Mouse (Mus musculus) heart, postnatal 0 days (tissue): ENCODE results near the gene Pard3b. TPM values are rescaled to one million over a fixed set of nuclear protein-coding genes. Genes with fewer than 3 reads are reported as not detected.

Experiments
- ATAC-seq: fragments of 200-750 bp; cut with Nextera tagmentation; 2 replicates; pipeline ENCODE4 v1.8.0; 2017; ENCODE audit warnings: low read depth, moderate number of reproducible peaks, moderate library complexity; ENCODE audit not compliant: insufficient read depth
- DNase-seq: peaks from one replicate; pipeline ENCODE4 v3.0.0-alpha.2; 2016; ENCODE audit warnings: low spot score
- H3K27ac ChIP-seq: fragments of 300-500 bp; sonication (generic); 2 replicates; pipeline ENCODE4 v1.5.1; 2014; ENCODE audit warnings: low read depth, mild to moderate bottlenecking
- H3K27me3 ChIP-seq: fragments of 300-500 bp; sonication (generic); 2 replicates; pipeline ENCODE4 v1.6.1; 2014; ENCODE audit warnings: low read length, mixed read lengths; ENCODE audit not compliant: control insufficient read depth, insufficient read depth
- H3K36me3 ChIP-seq: fragments of 300-500 bp; sonication (generic); replicated peaks from 2 replicates; pipeline ENCODE4 v1.6.1; 2014; ENCODE audit warnings: low read length, mixed read lengths; ENCODE audit not compliant: control insufficient read depth, insufficient read depth
- H3K4me1 ChIP-seq: fragments of 300-500 bp; sonication (generic); 2 replicates; pipeline ENCODE4 v1.6.1; 2014; ENCODE audit warnings: antibody characterized with exemption; ENCODE audit not compliant: control insufficient read depth, insufficient read depth
- H3K4me2 ChIP-seq: fragments of 300-500 bp; sonication (generic); 2 replicates; pipeline ENCODE4 v1.6.1; 2014; ENCODE audit warnings: low read depth, mild to moderate bottlenecking, low read length, moderate library complexity
- H3K4me3 ChIP-seq: fragments of 300-500 bp; sonication (generic); 2 replicates; pipeline ENCODE4 v1.5.1; 2014; ENCODE audit warnings: low read depth, low read length
- H3K9ac ChIP-seq: fragments of 300-500 bp; sonication (generic); replicated peaks from 2 replicates; pipeline ENCODE4 v1.6.1; 2014; ENCODE audit warnings: low read depth, low read length, mixed read lengths
- H3K9me3 ChIP-seq: fragments of 300-500 bp; sonication (generic); replicated peaks from 2 replicates; pipeline ENCODE4 v1.6.1; 2016; ENCODE audit warnings: low read length; ENCODE audit not compliant: control insufficient read depth
- CTCF ChIP-seq: IDR thresholded peaks from 2 replicates; pipeline ENCODE4 v1.5.1; 2016; ENCODE audit warnings: antibody characterized with exemption, control low read depth, low read depth
- EP300 ChIP-seq: IDR thresholded peaks from 2 replicates; pipeline ENCODE4 v1.6.1; 2016; ENCODE audit warnings: antibody characterized with exemption, low read depth
- WGBS: fragments of 180-500 bp; shearing (Covaris S2); extraction: QIAGEN DNeasy Blood & Tissue Kit; methylation state at CpG from one replicate; pipeline ENCODE4 v1.1.7; 2014; 5-methylcytosine and 5-hydroxymethylcytosine counted together
- polyA plus RNA-seq: library from polyadenylated mRNA; unstranded; fragments of >200 nt; fragmentation: Nextera tagmentation; extraction: Ambion mirVana; gene quantifications from 2 replicates; pipeline ENCODE4 v1.2.1, GENCODE M21; 2015
- total RNA-seq: library from RNA; depleted of rRNA; stranded (reverse); fragments of >200 nt; gene quantifications from 2 replicates; pipeline ENCODE4 v1.2.3, GENCODE M21; 2014; ENCODE audit warnings: low replicate concordance

Pard3b gene
- total and polyA plus RNA-seq, 2 experiments from 2014 or later = 8.4 to 8.9 TPM

DNA sequence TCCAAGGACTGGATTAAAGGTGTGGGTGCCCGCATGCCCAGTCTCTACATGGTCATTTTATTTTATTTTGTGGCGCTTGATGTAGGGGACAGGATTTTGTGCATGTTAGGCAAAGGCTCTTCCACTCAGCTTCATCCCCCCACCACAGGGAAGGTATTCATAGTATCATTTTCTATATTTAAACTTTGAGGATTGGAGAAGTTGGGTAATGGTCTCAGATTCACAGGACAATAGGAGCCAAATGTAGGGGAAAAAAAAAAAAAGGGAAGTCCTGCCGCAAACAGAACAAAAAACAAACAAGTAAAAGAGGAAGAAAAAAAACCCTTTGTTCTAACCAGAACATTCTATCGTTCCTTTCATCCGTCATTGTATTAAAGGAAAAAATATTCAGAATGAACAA is 590.5 kb downstream of the Pard3b start:
- ATAC-seq (no peak), DNase-seq (no peak)
- H3K4me2 ChIP-seq = no peak overlapping the region
- H3K4me3 ChIP-seq = no peak overlapping the region
- no peaks in the 10 kb centered on the region for H3K27me3 ChIP-seq
- H3K9me3 ChIP-seq = no peaks in the 10 kb centered on the region; the same call in 1 of the 2 replicates
- no peak overlapping the region for H3K9ac ChIP-seq
- WGBS = 80% methylated on average over 5 of the region's 5 CpGs
- H3K36me3 ChIP-seq = no peaks in the 10 kb centered on the region
- no peak overlapping the region for H3K27ac ChIP-seq
- H3K4me1 ChIP-seq = no peaks in the 10 kb centered on the region
- TF ChIP-seq CTCF = no peak
- no peak for TF ChIP-seq EP300

DNA sequence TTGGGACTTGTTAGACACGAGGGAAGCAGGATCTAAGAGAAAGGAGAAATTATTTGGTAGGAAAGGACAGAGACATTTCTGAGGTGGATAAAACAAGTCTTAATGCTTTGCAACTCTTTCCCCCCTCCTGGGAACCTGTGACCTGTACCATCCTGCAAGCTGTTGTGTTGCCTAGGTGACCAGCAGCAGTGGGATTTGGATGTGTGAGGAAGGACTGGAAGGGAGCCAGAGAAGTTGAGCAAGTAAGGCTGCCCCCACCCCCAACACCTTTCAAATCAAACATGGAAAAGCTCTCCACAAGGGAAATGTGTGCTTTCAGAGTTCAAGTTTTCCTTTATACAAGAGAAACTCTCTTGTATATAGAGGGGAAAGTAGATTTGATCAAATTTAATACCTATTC is 595.4 kb downstream of the Pard3b start:
- no peak overlapping the region for H3K4me2 ChIP-seq
- H3K9ac ChIP-seq = no peak overlapping the region
- no peaks in the 10 kb centered on the region for H3K4me1 ChIP-seq
- H3K27me3 ChIP-seq = no peaks in the 10 kb centered on the region
- TF ChIP-seq CTCF = no peak
- TF ChIP-seq EP300 = no peak
- no peak overlapping the region for H3K27ac ChIP-seq
- no peak overlapping the region for H3K4me3 ChIP-seq
- WGBS = 52% methylated on average over 1 of the region's 1 CpGs
- no peak for DNase-seq
- H3K36me3 ChIP-seq = no peaks in the 10 kb centered on the region
- no peak for ATAC-seq
- H3K9me3 ChIP-seq = no peaks in the 10 kb centered on the region; the same call in 1 of the 2 replicates

DNA sequence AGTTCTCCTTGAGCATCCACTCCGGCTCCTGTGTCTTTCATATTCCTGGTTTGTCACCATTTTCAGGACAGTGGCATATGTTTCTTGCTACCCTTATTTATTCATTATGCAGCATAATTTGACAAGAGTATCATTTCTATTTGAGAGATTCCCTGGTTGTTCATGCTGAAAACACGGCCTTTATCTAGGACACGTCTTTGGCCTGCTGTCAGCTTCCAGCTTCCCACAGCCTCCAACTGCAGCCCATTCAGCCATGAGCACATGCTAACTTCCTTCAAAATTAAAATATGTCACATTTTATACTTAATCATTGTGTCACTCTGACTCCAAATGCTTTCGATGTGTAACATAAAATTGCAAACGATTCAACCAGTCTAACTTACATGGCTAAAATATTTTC is 596.5 kb downstream of the Pard3b start:
- H3K27me3 ChIP-seq = no peaks in the 10 kb centered on the region
- H3K4me3 ChIP-seq = no peak overlapping the region
- H3K9ac ChIP-seq = no peak overlapping the region
- no peak overlapping the region for H3K4me2 ChIP-seq
- H3K9me3 ChIP-seq = no peaks in the 10 kb centered on the region; the same call in 1 of the 2 replicates
- ATAC-seq (no peak), DNase-seq (no peak)
- TF ChIP-seq CTCF (no peak), EP300 (no peak)
- 76% methylated on average over 5 of the region's 5 CpGs for WGBS
- no peak overlapping the region for H3K27ac ChIP-seq
- H3K36me3 ChIP-seq = no peaks in the 10 kb centered on the region
- no peaks in the 10 kb centered on the region for H3K4me1 ChIP-seq

DNA sequence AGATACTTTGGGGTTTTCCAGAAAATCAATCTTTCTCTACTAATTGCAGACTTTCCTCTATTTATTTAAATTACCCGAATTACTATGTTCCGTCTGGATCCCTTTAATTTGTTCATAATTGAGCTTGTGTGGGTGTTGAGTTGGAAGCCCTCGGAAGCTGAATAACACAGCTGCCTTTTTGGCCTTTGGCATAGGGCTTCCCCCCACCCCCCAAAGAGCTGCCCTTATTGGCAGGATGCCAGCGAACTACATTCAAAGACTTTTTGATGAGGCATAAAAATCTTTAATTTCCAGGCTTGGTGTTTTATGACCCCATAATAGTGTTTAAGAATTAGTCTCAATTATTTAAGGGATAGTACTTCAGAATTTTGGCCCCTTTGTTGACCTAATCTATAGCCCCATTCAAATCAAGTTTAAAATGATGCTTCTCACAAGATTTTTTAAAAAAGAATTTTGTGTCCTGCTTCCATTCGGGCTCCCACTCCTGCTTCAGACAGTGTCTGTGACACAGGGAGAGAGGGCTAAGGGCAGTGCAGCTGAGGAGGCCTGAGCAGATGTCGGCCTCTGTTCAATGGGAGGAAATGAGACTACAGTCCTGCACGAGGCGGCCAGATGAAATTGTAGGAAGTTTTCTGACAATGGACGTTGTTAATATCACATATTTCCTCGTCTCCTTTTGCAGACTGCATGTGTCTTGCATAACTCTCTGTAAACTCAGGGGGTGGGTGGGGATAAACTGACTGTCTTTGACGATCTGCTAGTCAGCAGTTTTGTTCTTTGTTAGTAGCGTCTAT is 605.8 kb downstream of the Pard3b start:
- no peak for DNase-seq
- TF ChIP-seq CTCF (no peak), EP300 (no peak)
- 55% methylated on average over 12 of the region's 12 CpGs for WGBS
- H3K4me3 ChIP-seq = no peak overlapping the region
- no peak overlapping the region for H3K4me2 ChIP-seq
- no peaks in the 10 kb centered on the region for H3K9me3 ChIP-seq
- no peak for ATAC-seq
- no peak overlapping the region for H3K9ac ChIP-seq
- no peaks in the 10 kb centered on the region for H3K27me3 ChIP-seq
- H3K4me1 ChIP-seq = peaks cover 5% of the 10 kb centered on the region; the same call in 1 of the 2 replicates
- no peaks in the 10 kb centered on the region for H3K36me3 ChIP-seq
- no peak overlapping the region for H3K27ac ChIP-seq

DNA sequence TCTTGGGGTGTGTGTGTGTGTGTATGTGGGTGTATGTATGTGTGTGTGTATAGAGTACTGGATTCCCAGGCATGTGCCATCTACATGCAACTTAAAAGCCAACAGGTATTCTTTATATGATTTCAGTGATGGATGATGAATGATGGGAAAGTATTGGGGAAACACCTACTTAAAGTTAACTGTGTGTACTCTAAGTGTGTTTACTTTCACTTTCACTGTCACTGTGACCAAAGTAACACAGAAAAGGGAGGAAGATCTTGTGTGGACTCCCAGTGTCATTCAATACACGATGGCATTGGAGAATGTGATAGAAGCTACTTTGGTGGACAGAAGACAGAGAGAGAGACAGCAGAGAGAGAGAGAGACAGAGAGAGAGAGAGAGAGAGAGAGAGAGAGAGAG is 613.8 kb downstream of the Pard3b start:
- peaks cover 12% of the 10 kb centered on the region; the same call in 1 of the 2 replicates for H3K4me1 ChIP-seq
- no peak overlapping the region for H3K27ac ChIP-seq
- no peaks in the 10 kb centered on the region for H3K9me3 ChIP-seq
- H3K36me3 ChIP-seq = no peaks in the 10 kb centered on the region
- ATAC-seq (no peak), DNase-seq (no peak)
- no peak overlapping the region for H3K4me3 ChIP-seq
- H3K4me2 ChIP-seq = no peak overlapping the region
- H3K9ac ChIP-seq = no peak overlapping the region
- TF ChIP-seq EP300 = no peak
- no peak for TF ChIP-seq CTCF
- WGBS = 79% methylated on average over 1 of the region's 1 CpGs
- no peaks in the 10 kb centered on the region for H3K27me3 ChIP-seq

DNA sequence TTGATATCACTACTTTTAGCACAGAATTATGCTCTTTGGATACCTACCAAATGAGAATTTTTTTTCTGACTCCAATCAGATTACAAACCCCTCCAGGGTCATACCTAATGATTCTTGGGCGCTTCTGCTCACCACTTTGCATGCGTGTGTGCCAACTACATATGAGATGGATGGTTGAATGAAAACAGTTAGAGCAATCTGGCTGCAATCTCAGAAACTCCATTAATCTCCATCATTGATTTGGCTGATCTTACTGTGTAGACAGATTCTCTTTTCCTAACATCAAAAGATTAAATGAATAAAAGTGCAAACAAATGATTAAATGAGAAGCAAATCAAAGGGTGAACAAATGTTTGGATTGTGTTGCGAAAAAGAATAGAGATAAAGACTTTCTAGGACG is 615.7 kb downstream of the Pard3b start:
- ATAC-seq = no peak
- no peak overlapping the region for H3K27ac ChIP-seq
- no peak overlapping the region for H3K4me3 ChIP-seq
- DNase-seq = no peak
- TF ChIP-seq CTCF (no peak), EP300 (no peak)
- WGBS = 76% methylated on average over 4 of the region's 4 CpGs
- H3K9ac ChIP-seq = no peak overlapping the region
- no peaks in the 10 kb centered on the region for H3K9me3 ChIP-seq
- 0 out of 2 replicates have a peak, but pooled peaks cover 7% of the 10 kb centered on the region for H3K4me1 ChIP-seq
- H3K4me2 ChIP-seq = no peak overlapping the region
- H3K36me3 ChIP-seq = no peaks in the 10 kb centered on the region
- no peaks in the 10 kb centered on the region for H3K27me3 ChIP-seq
